In the genomic region with DNA sequence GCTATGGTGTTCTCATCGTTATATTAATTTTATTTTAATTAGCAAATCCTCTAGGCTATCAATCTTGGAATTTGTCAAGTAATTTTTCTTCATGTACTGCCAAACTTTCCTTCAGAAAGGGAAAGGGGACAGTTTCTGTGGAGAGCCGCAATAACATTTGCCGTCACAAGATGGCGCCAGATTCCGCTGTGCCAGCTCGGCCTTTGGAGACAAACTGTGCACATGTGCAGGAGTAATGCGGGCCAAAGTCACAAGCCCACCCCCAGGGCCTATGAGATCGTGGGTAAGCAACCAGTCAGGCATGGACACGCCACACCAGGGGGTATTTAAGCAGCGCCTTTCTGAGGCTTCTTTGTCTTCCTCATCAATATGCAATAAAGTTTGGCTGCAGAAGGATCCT, we compare ENCODE assay signal across 7 mouse cellular contexts.
DNase-seq lines count a peak whose midpoint lies in the region; ATAC-seq and TF ChIP-seq lines count a peak whose summit lies in the region.
"Not testable (repeated sequence)": the region's sequence is repeated elsewhere in the genome, so short reads cannot be mapped to it uniquely, and the experiment has no call there.

No protein-coding gene starts in this region.

- not testable (repeated sequence) for H3K27me3 ChIP-seq in limb, embryonic 14.5 days (ENCODE audit: control insufficient read depth, insufficient read depth, low read length); midbrain, embryonic 16.5 days (ENCODE audit: control insufficient read depth, insufficient read depth, low read depth, low read length)

- not testable (repeated sequence) for H3K27ac ChIP-seq in limb, embryonic 14.5 days (replicated peaks; ENCODE audit: low read depth, low read length); midbrain, embryonic 16.5 days (ENCODE audit: low read length)

- 3% methylated on average over 10 of the region's 10 CpGs for WGBS in limb, embryonic 14.5 days
- 1% methylated on average over 10 of the region's 10 CpGs for WGBS in midbrain, embryonic 16.5 days

- not testable (repeated sequence) for H3K4me3 ChIP-seq in limb, embryonic 14.5 days (replicated peaks; ENCODE audit: low read length); midbrain, embryonic 16.5 days (ENCODE audit: low read depth, low read length)

- DNase-seq in adrenal gland, postnatal 10 days, result peak; percentile 20
- DNase-seq in embryo, embryonic 10.5 days (ENCODE audit: low spot score), result peak; percentile 61
- peak; percentile 2 for DNase-seq in gastrocnemius, postnatal 14 days
- peak; percentile 12 for DNase-seq in kidney, adult 18-20 months
- DNase-seq in limb, embryonic 14.5 days (ENCODE audit: low spot score), result peak; percentile 14
- peak; percentile 7 to 42 for DNase-seq in spleen, adult 18-20 months

- H3K9ac ChIP-seq in limb, embryonic 14.5 days (ENCODE audit: low read depth, low read length, severe bottlenecking), result not testable (repeated sequence)
- peak overlapping the region; percentile 30; the same call in 1 of the 2 replicates for H3K9ac ChIP-seq in midbrain, embryonic 16.5 days (ENCODE audit: low read depth, low read length)

- not testable (repeated sequence) for ATAC-seq in limb, embryonic 14.5 days (ENCODE audit: low FRiP score, low read depth)
- peak; percentile 73 for ATAC-seq in midbrain, embryonic 16.5 days

- not testable (repeated sequence) for H3K36me3 ChIP-seq in limb, embryonic 14.5 days (ENCODE audit: control insufficient read depth, insufficient read depth, low read length); midbrain, embryonic 16.5 days (ENCODE audit: control insufficient read depth, insufficient read depth, low read length)

- not testable (repeated sequence) for TF ChIP-seq POLR2A in limb, embryonic 14.5 days (IDR thresholded peaks at IDR 0.05; ENCODE audit: borderline replicate concordance, extremely low read depth, insufficient read depth, insufficient read length)

- intact Hi-C loops in gastrocnemius, postnatal 14 days (cut with DNase I; ENCODE audit: low total_unique reads), result not testable (repeated sequence)

- not testable (repeated sequence) for H3K4me2 ChIP-seq in limb, embryonic 14.5 days (replicated peaks; ENCODE audit: low read depth, low read length, severe bottlenecking)
- peak overlapping the region; percentile 46 for H3K4me2 ChIP-seq in midbrain, embryonic 16.5 days (ENCODE audit: low read length)

- not testable (repeated sequence) for H3K9me3 ChIP-seq in limb, embryonic 14.5 days (ENCODE audit: control insufficient read depth, low read length); midbrain, embryonic 16.5 days (replicated peaks; ENCODE audit: control insufficient read depth, low read length, poor library complexity, severe bottlenecking)

- not testable (repeated sequence) for H3K4me1 ChIP-seq in limb, embryonic 14.5 days (ENCODE audit: control insufficient read depth, insufficient read depth, low read length); midbrain, embryonic 16.5 days (ENCODE audit: control insufficient read depth, insufficient read depth, low read length)

Comparison
In these comparisons a context has a peak if more than half of its experiments do, and no peak if none do; other contexts are left out.
1. DNase-seq: peak in every context shown above with its lines; median percentile 61 in embryo, embryonic 10.5 days; 24 in spleen, adult 18-20 months; 20 in adrenal gland, postnatal 10 days; 14 in limb, embryonic 14.5 days; 12 in kidney, adult 18-20 months; 2 in gastrocnemius, postnatal 14 days.